Mouse (Mus musculus) kidney, postnatal 0 days (tissue): ENCODE measurements around the gene Pacrg. TPM values are rescaled to one million over a fixed set of nuclear protein-coding genes. Genes with fewer than 3 reads are reported as not detected.

Experiments used
- ATAC-seq: fragments of 200-750 bp; cut with Nextera tagmentation; replicated peaks from 2 replicates; pipeline ENCODE4 v1.8.0; 2017; ENCODE audit warnings: low read depth, moderate number of reproducible peaks, moderate TSS enrichment, moderate library complexity; ENCODE audit not compliant: low FRiP score
- DNase-seq: peaks from one replicate; pipeline ENCODE4 v3.0.0-alpha.2; 2016; ENCODE audit warnings: low spot score
- H3K27ac ChIP-seq: fragments of 300-500 bp; sonication (generic); 2 replicates; pipeline ENCODE4 v1.5.1; 2014; ENCODE audit warnings: mild to moderate bottlenecking
- H3K27me3 ChIP-seq: fragments of 300-500 bp; sonication (generic); 2 replicates; pipeline ENCODE4 v1.6.1; 2014; ENCODE audit warnings: low read length, mixed read lengths; ENCODE audit not compliant: insufficient read depth
- H3K36me3 ChIP-seq: fragments of 300-500 bp; sonication (generic); 2 replicates; pipeline ENCODE4 v1.6.1; 2014; ENCODE audit warnings: low read length, mixed read lengths; ENCODE audit not compliant: insufficient read depth
- H3K4me1 ChIP-seq: fragments of 300-500 bp; sonication (generic); replicated peaks from 2 replicates; pipeline ENCODE4 v1.6.1; 2014; ENCODE audit warnings: antibody characterized with exemption, low read length, mixed read lengths; ENCODE audit not compliant: insufficient read depth
- H3K4me2 ChIP-seq: fragments of 300-500 bp; sonication (generic); 2 replicates; pipeline ENCODE4 v1.6.1; 2014; ENCODE audit warnings: mild to moderate bottlenecking, low read length, moderate library complexity, mixed read lengths
- H3K4me3 ChIP-seq: fragments of 300-500 bp; sonication (generic); replicated peaks from 2 replicates; pipeline ENCODE4 v1.5.1; 2014; ENCODE audit warnings: low read depth, low read length
- H3K9ac ChIP-seq: fragments of 300-500 bp; sonication (generic); 2 replicates; pipeline ENCODE4 v1.6.1; 2014; ENCODE audit warnings: low read depth, low read length
- H3K9me3 ChIP-seq: fragments of 300-500 bp; sonication (generic); replicated peaks from 2 replicates; pipeline ENCODE4 v1.6.1; 2016; ENCODE audit warnings: low read length, inconsistent platforms, mixed read lengths
- CTCF ChIP-seq: IDR thresholded peaks from 2 replicates; pipeline ENCODE4 v1.5.1; 2016; ENCODE audit warnings: antibody characterized with exemption, low read depth, mild to moderate bottlenecking, moderate library complexity
- WGBS: fragments of 180-500 bp; shearing (Covaris S2); extraction: QIAGEN DNeasy Blood & Tissue Kit; methylation state at CpG from one replicate; pipeline ENCODE4 v1.1.7; 2014; 5-methylcytosine and 5-hydroxymethylcytosine counted together
- polyA plus RNA-seq: library from polyadenylated mRNA; unstranded; fragments of >200 nt; fragmentation: Nextera tagmentation; extraction: Ambion mirVana; gene quantifications from 2 replicates; pipeline ENCODE4 v1.2.1, GENCODE M21; 2015

Gene Pacrg
- 3.1 and 4.1 TPM in 2 replicates for polyA plus RNA-seq

- Histone ChIP-seq H3K4me2 (peak within 1 kb of the TSS; percentile 86), H3K9ac (peak within 1 kb of the TSS; percentile 69), H3K4me3 (peak within 1 kb of the TSS; percentile 74), H3K27ac (peak within 1 kb of the TSS; percentile 47; the same call in 1 of the 2 replicates), H3K4me1 (peaks cover 3% of the 10 kb centered on the region; the same call in 1 of the 2 replicates), H3K27me3 (no peaks in the 10 kb centered on the region), H3K36me3 (no peaks in the 10 kb centered on the region), H3K9me3 (no peaks in the 10 kb centered on the region)
- peak; percentile 97 for ATAC-seq
- no peak for TF ChIP-seq CTCF
- peak; percentile 98 for DNase-seq
- WGBS = under 1% methylated on average over 51 of the region's 58 CpGs
These were observed at the start of gene Pacrg, which contains the start of gene Prkn for GRCm38 (mm10) chr17:10840148-10840707. TSS of gene Pacrg (minus strand) at chr17:10840311. TSS of gene Prkn (plus strand) at chr17:10840384.

GRCm38 (mm10) chr17:10887924-10888323, 47.8 kb upstream of the Pacrg start:
- WGBS = 43% methylated on average over 4 of the region's 4 CpGs

GRCm38 (mm10) chr17:10882260-10882659, 42.1 kb upstream of the Pacrg start:
- TF ChIP-seq CTCF = no peak
- H3K9ac ChIP-seq = no peak overlapping the region
- no peaks in the 10 kb centered on the region for H3K27me3 ChIP-seq
- H3K4me3 ChIP-seq = no peak overlapping the region
- no peaks in the 10 kb centered on the region for H3K36me3 ChIP-seq
- no peaks in the 10 kb centered on the region for H3K4me1 ChIP-seq
- H3K27ac ChIP-seq = no peak overlapping the region
- no peak overlapping the region for H3K4me2 ChIP-seq
- no peaks in the 10 kb centered on the region for H3K9me3 ChIP-seq
- DNase-seq = no peak
- 94% methylated on average over 1 of the region's 1 CpGs for WGBS
- no peak for ATAC-seq

More at GRCm38 (mm10) chr17:10887924-10888323, 47.8 kb upstream of the Pacrg start:
- Histone ChIP-seq H3K36me3 (no peaks in the 10 kb centered on the region), H3K9ac (no peak overlapping the region), H3K27me3 (no peaks in the 10 kb centered on the region), H3K9me3 (no peaks in the 10 kb centered on the region), H3K4me1 (no peaks in the 10 kb centered on the region), H3K4me3 (no peak overlapping the region), H3K27ac (no peak overlapping the region), H3K4me2 (no peak overlapping the region)
- no peak for TF ChIP-seq CTCF
- DNase-seq (no peak), ATAC-seq (no peak)

- no peak for TF ChIP-seq CTCF
- no peak overlapping the region for H3K27ac ChIP-seq
- H3K9me3 ChIP-seq = no peaks in the 10 kb centered on the region
- no peak overlapping the region for H3K9ac ChIP-seq
- H3K4me1 ChIP-seq = no peaks in the 10 kb centered on the region
- no peak for DNase-seq
- no peaks in the 10 kb centered on the region for H3K27me3 ChIP-seq
- H3K4me2 ChIP-seq = no peak overlapping the region
- H3K36me3 ChIP-seq = no peaks in the 10 kb centered on the region
- ATAC-seq = no peak
- 73% methylated on average over 5 of the region's 5 CpGs for WGBS
- H3K4me3 ChIP-seq = no peak overlapping the region
These were observed 38.9 kb upstream of the Pacrg start for GRCm38 (mm10) chr17:10878986-10879385.

- Histone ChIP-seq H3K9ac (no peak overlapping the region), H3K27me3 (no peaks in the 10 kb centered on the region), H3K36me3 (no peaks in the 10 kb centered on the region), H3K4me1 (no peaks in the 10 kb centered on the region), H3K4me2 (no peak overlapping the region), H3K4me3 (no peak overlapping the region), H3K27ac (no peak overlapping the region), H3K9me3 (no peaks in the 10 kb centered on the region)
- TF ChIP-seq CTCF = no peak
- WGBS = 85% methylated on average over 7 of the region's 7 CpGs
- DNase-seq = no peak
- ATAC-seq = no peak
These were observed 34.4 kb upstream of the Pacrg start for GRCm38 (mm10) chr17:10874208-10875187.

GRCm38 (mm10) chr17:10854207-10854606, 14.1 kb upstream of the Pacrg start:
- H3K27ac ChIP-seq = no peak overlapping the region
- no peak overlapping the region for H3K4me3 ChIP-seq
- no peaks in the 10 kb centered on the region for H3K27me3 ChIP-seq
- H3K9ac ChIP-seq = no peak overlapping the region
- no peak overlapping the region for H3K4me2 ChIP-seq
- no peaks in the 10 kb centered on the region for H3K9me3 ChIP-seq
- ATAC-seq (no peak), DNase-seq (no peak)
- H3K36me3 ChIP-seq = no peaks in the 10 kb centered on the region
- 88% methylated on average over 3 of the region's 3 CpGs for WGBS
- no peaks in the 10 kb centered on the region for H3K4me1 ChIP-seq
- no peak for TF ChIP-seq CTCF
